Mouse (Mus musculus): Measurements from ENCODE around the gene March4. TPM values are rescaled to one million over a fixed set of nuclear protein-coding genes. Genes with fewer than 3 reads are reported as not detected.
A peak's percentile ranks its signal among the peaks of the same experiment; 100 is the strongest.

March4 gene
- polyA plus RNA-seq, 1 experiment, result 10.1 TPM

GRCm38 (mm10) chr1:72401331-72402069, 135.2 kb downstream of the March4 start:
- no peak for DNase-seq (ENCODE audit: extremely low spot score in 1 of 2, low spot score in 1 of 2)

- DNase-seq (ENCODE audit: extremely low spot score in 1 of 2, low spot score in 1 of 2), result peak in 1 of 2 experiments; percentile 32
These were observed 136.1 kb downstream of the March4 start for GRCm38 (mm10) chr1:72400616-72401015.

- no peak for DNase-seq (ENCODE audit: extremely low spot score in 1 of 2, low spot score in 1 of 2)
These were observed 136.9 kb downstream of the March4 start for GRCm38 (mm10) chr1:72399720-72400401.

GRCm38 (mm10) chr1:72390420-72390819, 146.3 kb downstream of the March4 start:
- no peak for DNase-seq (ENCODE audit: extremely low spot score in 1 of 2, low spot score in 1 of 2)

GRCm38 (mm10) chr1:72383651-72384050, 153.1 kb downstream of the March4 start:
- DNase-seq (ENCODE audit: extremely low spot score in 1 of 2, low spot score in 1 of 2), result no peak

- DNase-seq (ENCODE audit: extremely low spot score in 1 of 2, low spot score in 1 of 2), result no peak
These were observed 153.7 kb downstream of the March4 start for GRCm38 (mm10) chr1:72383056-72383455.

GRCm38 (mm10) chr1:72380544-72380943, 156.2 kb downstream of the March4 start:
- DNase-seq (ENCODE audit: extremely low spot score in 1 of 2, low spot score in 1 of 2), result no peak

GRCm38 (mm10) chr1:72379752-72380353, 156.9 kb downstream of the March4 start:
- no peak for DNase-seq (ENCODE audit: extremely low spot score in 1 of 2, low spot score in 1 of 2)

- DNase-seq (ENCODE audit: extremely low spot score in 1 of 2, low spot score in 1 of 2), result no peak
These were observed 158.6 kb downstream of the March4 start for GRCm38 (mm10) chr1:72378151-72378550.

Other genes with a start within 250 kb of the March4 start
- gene Xrcc5, start 229.5 kb downstream of the March4 start, polyA plus RNA-seq (2012; rRNA removed), result 10.3 and 10.9 TPM in 2 replicates
- gene Smarcal1, start 46.3 kb upstream of the March4 start, polyA plus RNA-seq (2012; rRNA removed), result 37.5 and 46.9 TPM in 2 replicates
- not detected in 2 replicates for gene Ankar, start 163.6 kb upstream of the March4 start, polyA plus RNA-seq (2012; rRNA removed)
- gene Rpl37a, start 174.4 kb upstream of the March4 start, polyA plus RNA-seq (2012; rRNA removed), result 804 and 928 TPM in 2 replicates

All from frontal cortex, adult 2 months (tissue).